Mouse (Mus musculus): ENCODE results near the gene Repin1.

The Repin1 gene

GRCm38 (mm10) chr6:48593158-48594042, at the start of gene Repin1, which contains the start of gene Gm44965:
Repin1 (plus strand) TSS chr6:48593883.
Gm44965 (plus strand) TSS chr6:48593941.
- DNase-seq, result peak; percentile 97

GRCm38 (mm10) chr6:48545251-48545650, 48.4 kb upstream of the Repin1 start:
- no peak for DNase-seq

GRCm38 (mm10) chr6:48546271-48546670, 47.4 kb upstream of the Repin1 start:
- DNase-seq, result peak; percentile 24

GRCm38 (mm10) chr6:48546858-48547257, 46.8 kb upstream of the Repin1 start:
- no peak for DNase-seq

- no peak for DNase-seq
Measured at GRCm38 (mm10) chr6:48548314-48548713, 45.4 kb upstream of the Repin1 start.

- peak; percentile 37 for DNase-seq
Measured at GRCm38 (mm10) chr6:48552918-48553317, 40.8 kb upstream of the Repin1 start.

GRCm38 (mm10) chr6:48553819-48554218, 39.9 kb upstream of the Repin1 start:
- peak; percentile 48 for DNase-seq

GRCm38 (mm10) chr6:48554280-48555103, 39.2 kb upstream of the Repin1 start, which contains the start of gene Lrrc61:
Lrrc61 (plus strand) TSS chr6:48554796.
- peak; percentile 98 for DNase-seq

GRCm38 (mm10) chr6:48555104-48555890, 38.4 kb upstream of the Repin1 start:
- DNase-seq, result peak; percentile 84

GRCm38 (mm10) chr6:48555956-48556355, 37.7 kb upstream of the Repin1 start:
- DNase-seq, result peak; percentile 56

- DNase-seq, result no peak
Measured at GRCm38 (mm10) chr6:48565693-48566310, 27.9 kb upstream of the Repin1 start.

- peak; percentile 69 for DNase-seq
Measured at GRCm38 (mm10) chr6:48566312-48566711, 27.4 kb upstream of the Repin1 start.

- peak; percentile 77 for DNase-seq
Measured at GRCm38 (mm10) chr6:48568036-48568984, 25.4 kb upstream of the Repin1 start.

GRCm38 (mm10) chr6:48569065-48569807, 24.4 kb upstream of the Repin1 start:
- peak; percentile 48 for DNase-seq

- no peak for DNase-seq
Measured at GRCm38 (mm10) chr6:48572014-48572413, 21.7 kb upstream of the Repin1 start.

- DNase-seq, result no peak
Measured at GRCm38 (mm10) chr6:48572572-48573061, 21.1 kb upstream of the Repin1 start, which contains the start of gene Rarres2. Rarres2 (minus strand) TSS chr6:48572789.

- DNase-seq, result no peak
Measured at GRCm38 (mm10) chr6:48573280-48573679, 20.4 kb upstream of the Repin1 start.

- no peak for DNase-seq
Measured at GRCm38 (mm10) chr6:48573981-48574380, 19.7 kb upstream of the Repin1 start.

- DNase-seq, result no peak
Measured at GRCm38 (mm10) chr6:48578736-48579135, 14.9 kb upstream of the Repin1 start.

- DNase-seq, result no peak
Measured at GRCm38 (mm10) chr6:48579215-48579648, 14.5 kb upstream of the Repin1 start.

Data from cerebellum, adult 9-11 months (tissue).